Mouse (Mus musculus): ENCODE measurements around the gene Cryba4.

Gene Cryba4

GRCm38 (mm10) chr5:112206543-112207255, 45.6 kb downstream of the Cryba4 start:
- DNase-seq (ENCODE audit: low spot score in 2 of 2) = no peak

- DNase-seq (ENCODE audit: low spot score in 2 of 2) = no peak
These were observed 52.7 kb downstream of the Cryba4 start for GRCm38 (mm10) chr5:112199656-112200055.
